Mouse (Mus musculus): ENCODE data around the gene Snrnp200. TPM values are rescaled to one million over a fixed set of nuclear protein-coding genes. Genes with fewer than 3 reads are reported as not detected.

Gene Snrnp200
- total and polyA plus RNA-seq, 2 experiments from 2014 or later = 31.7 to 99.2 TPM

- TF ChIP-seq CTCF (IDR thresholded peaks at IDR 0.05; ENCODE audit: low read depth) = no peak
- H3K4me3 ChIP-seq (ENCODE audit: low read length) = no peak overlapping the region
- 86% methylated on average over 3 of the region's 3 CpGs for WGBS
- no peak for DNase-seq (ENCODE audit: low spot score)
- no peak for ATAC-seq
- no peak overlapping the region for H3K4me2 ChIP-seq (ENCODE audit: low read depth, low read length)
- 0 out of 2 replicates have a peak, but pooled peaks cover under 1% of the 10 kb centered on the region for H3K4me1 ChIP-seq (ENCODE audit: insufficient read depth, low read length)
- no peaks in the 10 kb centered on the region for H3K27me3 ChIP-seq (ENCODE audit: insufficient read depth, low read length)
- no peak overlapping the region for H3K9ac ChIP-seq (replicated peaks; ENCODE audit: low read length)
- H3K9me3 ChIP-seq (ENCODE audit: low read length) = no peaks in the 10 kb centered on the region
- no peak overlapping the region for H3K27ac ChIP-seq
- H3K36me3 ChIP-seq (ENCODE audit: insufficient read depth, low read length) = peaks cover 36% of the 10 kb centered on the region
These were observed 46.5 kb downstream of the Snrnp200 start for GRCm38 (mm10) chr2:127254604-127255134.

- TF ChIP-seq CTCF (IDR thresholded peaks at IDR 0.05; ENCODE audit: low read depth) = no peak
- no peaks in the 10 kb centered on the region for H3K9me3 ChIP-seq (ENCODE audit: low read length)
- no peak overlapping the region for H3K9ac ChIP-seq (replicated peaks; ENCODE audit: low read length)
- ATAC-seq = no peak
- DNase-seq (ENCODE audit: low spot score) = no peak
- WGBS = 92% methylated on average over 6 of the region's 6 CpGs
- no peak overlapping the region for H3K4me2 ChIP-seq (ENCODE audit: low read depth, low read length)
- no peaks in the 10 kb centered on the region for H3K4me1 ChIP-seq (ENCODE audit: insufficient read depth, low read length)
- H3K27me3 ChIP-seq (ENCODE audit: insufficient read depth, low read length) = no peaks in the 10 kb centered on the region
- no peak overlapping the region for H3K27ac ChIP-seq
- H3K4me3 ChIP-seq (ENCODE audit: low read length) = no peak overlapping the region
- peaks cover 40% of the 10 kb centered on the region for H3K36me3 ChIP-seq (ENCODE audit: insufficient read depth, low read length)
These were observed 47.1 kb downstream of the Snrnp200 start for GRCm38 (mm10) chr2:127255294-127255693.

- Histone ChIP-seq H3K27ac (no peak overlapping the region), H3K4me3 (ENCODE audit: low read length) (no peak overlapping the region), H3K9me3 (ENCODE audit: low read length) (no peaks in the 10 kb centered on the region), H3K9ac (replicated peaks; ENCODE audit: low read length) (no peak overlapping the region), H3K4me2 (ENCODE audit: low read depth, low read length) (no peak overlapping the region), H3K36me3 (ENCODE audit: insufficient read depth, low read length) (peaks cover 40% of the 10 kb centered on the region), H3K4me1 (ENCODE audit: insufficient read depth, low read length) (no peaks in the 10 kb centered on the region), H3K27me3 (ENCODE audit: insufficient read depth, low read length) (no peaks in the 10 kb centered on the region)
- 87% methylated on average over 5 of the region's 5 CpGs for WGBS
- no peak for TF ChIP-seq CTCF (IDR thresholded peaks at IDR 0.05; ENCODE audit: low read depth)
- DNase-seq (ENCODE audit: low spot score) (no peak), ATAC-seq (no peak)
These were observed 51.2 kb downstream of the Snrnp200 start for GRCm38 (mm10) chr2:127259340-127259739.

GRCm38 (mm10) chr2:127262480-127262879 lies 54.3 kb downstream of the Snrnp200 start:
- TF ChIP-seq CTCF (IDR thresholded peaks at IDR 0.05; ENCODE audit: low read depth) = no peak
- Histone ChIP-seq H3K27ac (no peak overlapping the region), H3K4me3 (ENCODE audit: low read length) (no peak overlapping the region), H3K9me3 (ENCODE audit: low read length) (no peaks in the 10 kb centered on the region), H3K9ac (replicated peaks; ENCODE audit: low read length) (no peak overlapping the region), H3K4me1 (ENCODE audit: insufficient read depth, low read length) (no peaks in the 10 kb centered on the region), H3K27me3 (ENCODE audit: insufficient read depth, low read length) (no peaks in the 10 kb centered on the region), H3K4me2 (ENCODE audit: low read depth, low read length) (no peak overlapping the region), H3K36me3 (ENCODE audit: insufficient read depth, low read length) (peaks cover 23% of the 10 kb centered on the region)
- no peak for DNase-seq (ENCODE audit: low spot score)
- ATAC-seq = no peak

GRCm38 (mm10) chr2:127267854-127268253 lies 59.7 kb downstream of the Snrnp200 start:
- no peak for DNase-seq (ENCODE audit: low spot score)
- Histone ChIP-seq H3K36me3 (ENCODE audit: insufficient read depth, low read length) (no peaks in the 10 kb centered on the region), H3K4me1 (ENCODE audit: insufficient read depth, low read length) (peaks cover 5% of the 10 kb centered on the region; the same call in 1 of the 2 replicates), H3K4me3 (ENCODE audit: low read length) (no peak overlapping the region), H3K4me2 (ENCODE audit: low read depth, low read length) (no peak overlapping the region), H3K9me3 (ENCODE audit: low read length) (no peaks in the 10 kb centered on the region), H3K27ac (no peak overlapping the region), H3K9ac (replicated peaks; ENCODE audit: low read length) (no peak overlapping the region), H3K27me3 (ENCODE audit: insufficient read depth, low read length) (no peaks in the 10 kb centered on the region)
- 35% methylated on average over 4 of the region's 4 CpGs for WGBS
- TF ChIP-seq CTCF (IDR thresholded peaks at IDR 0.05; ENCODE audit: low read depth) = peak; percentile 18; the same call in 1 of the 2 replicates
- ATAC-seq = no peak

- no peaks in the 10 kb centered on the region for H3K9me3 ChIP-seq (ENCODE audit: low read length)
- H3K4me2 ChIP-seq (ENCODE audit: low read depth, low read length) = peak within 1 kb of the TSS; percentile 91
- peak within 1 kb of the TSS; percentile 96 for H3K27ac ChIP-seq
- ATAC-seq (peak; percentile 98), DNase-seq (ENCODE audit: low spot score) (peak; percentile 98)
- H3K27me3 ChIP-seq (ENCODE audit: insufficient read depth, low read length) = no peaks in the 10 kb centered on the region
- WGBS = under 1% methylated on average over 48 of the region's 49 CpGs
- H3K9ac ChIP-seq (replicated peaks; ENCODE audit: low read length) = peak within 1 kb of the TSS; percentile 84
- H3K36me3 ChIP-seq (ENCODE audit: insufficient read depth, low read length) = no peaks in the 10 kb centered on the region
- peak; percentile 51 for TF ChIP-seq CTCF (IDR thresholded peaks at IDR 0.05; ENCODE audit: low read depth)
- peaks cover 5% of the 10 kb centered on the region; the same call in 1 of the 2 replicates for H3K4me1 ChIP-seq (ENCODE audit: insufficient read depth, low read length)
- peak within 1 kb of the TSS; percentile 83 for H3K4me3 ChIP-seq (ENCODE audit: low read length)
These were observed 61.5 kb downstream of the Snrnp200 start, which contains the start of gene Stard7 for GRCm38 (mm10) chr2:127269491-127270299. Gene Stard7, plus strand, starts transcription at chr2:127270218.

Data from hindbrain, postnatal 0 days (tissue).